Mouse (Mus musculus) hindbrain, embryonic 14.5 days (tissue): ENCODE data around the gene Rgl2. TPM values are rescaled to one million over a fixed set of nuclear protein-coding genes. Genes with fewer than 3 reads are reported as not detected.

Experiments used
- ATAC-seq: fragments of 200-750 bp; cut with Nextera tagmentation; 2 replicates; pipeline ENCODE4 v1.8.0; 2017; ENCODE audit warnings: moderate number of reproducible peaks, mild to moderate bottlenecking, moderate TSS enrichment, moderate library complexity; ENCODE audit not compliant: low FRiP score
- DNase-seq: peaks from one replicate; pipeline ENCODE4 v3.0.0-alpha.2; 2015; ENCODE audit warnings: low spot score
- H3K27ac ChIP-seq: fragments of 300-500 bp; sonication (generic); 2 replicates; pipeline ENCODE4 v1.5.1; 2014; ENCODE audit warnings: mild to moderate bottlenecking, moderate library complexity
- H3K27me3 ChIP-seq: fragments of 300-500 bp; sonication (generic); 2 replicates; pipeline ENCODE4 v1.6.1; 2014; ENCODE audit warnings: mild to moderate bottlenecking, low read length, mixed read lengths; ENCODE audit not compliant: control insufficient read depth, insufficient read depth
- H3K36me3 ChIP-seq: fragments of 300-500 bp; sonication (generic); replicated peaks from 2 replicates; pipeline ENCODE4 v1.6.1; 2014; ENCODE audit not compliant: control insufficient read depth, insufficient read depth
- H3K4me1 ChIP-seq: fragments of 300-500 bp; sonication (generic); replicated peaks from 2 replicates; pipeline ENCODE4 v1.6.1; 2014; ENCODE audit warnings: antibody characterized with exemption, low read length, mixed read lengths; ENCODE audit not compliant: control insufficient read depth, insufficient read depth
- H3K4me2 ChIP-seq: fragments of 300-500 bp; sonication (generic); replicated peaks from 2 replicates; pipeline ENCODE4 v1.6.1; 2014; ENCODE audit warnings: mild to moderate bottlenecking, moderate library complexity
- H3K4me3 ChIP-seq: fragments of 300-500 bp; sonication (generic); replicated peaks from 2 replicates; pipeline ENCODE4 v1.5.1; 2014; ENCODE audit warnings: mild to moderate bottlenecking, low read length
- H3K9ac ChIP-seq: fragments of 300-500 bp; sonication (generic); 2 replicates; pipeline ENCODE4 v1.6.1; 2014
- H3K9me3 ChIP-seq: fragments of 300-500 bp; sonication (generic); 2 replicates; pipeline ENCODE4 v1.6.1; 2016; ENCODE audit warnings: low read length; ENCODE audit not compliant: control insufficient read depth
- WGBS: fragments of 180-500 bp; shearing (Covaris S2); extraction: QIAGEN DNeasy Blood & Tissue Kit; methylation state at CpG from one replicate; pipeline ENCODE4 v1.1.7; 2014; 5-methylcytosine and 5-hydroxymethylcytosine counted together
- polyA plus RNA-seq: library from polyadenylated mRNA; unstranded; fragments of >200 nt; fragmentation: Nextera tagmentation; extraction: Ambion mirVana; gene quantifications from 2 replicates; pipeline ENCODE4 v1.2.1, GENCODE M21; 2014

Rgl2 gene
- polyA plus RNA-seq, 1 experiment from 2014 or later, result 47.7 TPM

DNA sequence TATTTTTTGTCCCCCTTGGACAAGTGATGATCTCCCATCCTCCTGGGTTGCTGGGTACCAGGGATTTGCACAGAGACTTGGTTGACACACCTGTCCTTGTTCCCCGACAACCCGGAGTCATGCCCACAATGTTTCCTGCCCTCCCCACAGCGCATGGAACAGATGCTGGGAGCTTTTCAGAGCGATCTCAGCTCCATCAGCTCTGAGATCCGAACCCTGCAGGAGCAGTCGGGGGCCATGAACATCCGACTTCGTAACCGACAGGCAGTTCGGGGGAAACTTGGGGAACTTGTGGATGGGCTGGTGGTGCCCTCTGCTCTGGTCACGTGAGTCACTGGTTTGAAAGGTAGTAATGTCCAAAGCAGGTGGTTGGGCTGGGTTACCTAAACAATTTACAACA, 29.1 kb downstream of the Rgl2 start:
- Histone ChIP-seq H3K27me3 (no peaks in the 10 kb centered on the region), H3K9me3 (no peaks in the 10 kb centered on the region), H3K4me1 (peaks cover 17% of the 10 kb centered on the region), H3K4me3 (no peak overlapping the region), H3K27ac (no peak overlapping the region), H3K9ac (no peak overlapping the region), H3K4me2 (no peak overlapping the region), H3K36me3 (peaks cover 60% of the 10 kb centered on the region)
- DNase-seq, result no peak
- no peak for ATAC-seq
- WGBS, result 95% methylated on average over 11 of the region's 11 CpGs

DNA sequence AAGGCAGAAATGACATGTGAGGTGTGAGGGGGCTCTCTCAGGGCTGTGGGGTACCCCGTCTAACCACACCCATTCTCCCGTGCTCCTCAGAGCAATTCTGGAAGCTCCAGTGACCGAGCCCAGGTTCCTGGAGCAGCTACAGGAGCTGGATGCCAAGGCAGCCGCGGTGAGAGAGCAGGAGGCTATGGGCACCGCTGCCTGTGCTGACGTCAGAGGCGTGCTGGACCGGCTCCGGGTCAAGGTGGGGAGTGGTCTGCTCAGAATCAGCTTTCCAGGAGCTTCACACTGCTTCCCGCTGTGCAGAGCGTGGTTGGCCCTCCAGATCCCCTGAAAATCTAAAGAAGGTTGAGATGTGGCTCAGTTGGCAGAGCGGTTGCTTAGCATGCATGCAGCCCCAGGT, 29.8 kb downstream of the Rgl2 start:
- 98% methylated on average over 13 of the region's 13 CpGs for WGBS
- Histone ChIP-seq H3K4me1 (peaks cover 14% of the 10 kb centered on the region), H3K9ac (no peak overlapping the region), H3K4me3 (no peak overlapping the region), H3K4me2 (no peak overlapping the region), H3K27ac (no peak overlapping the region), H3K36me3 (peaks cover 60% of the 10 kb centered on the region), H3K27me3 (no peaks in the 10 kb centered on the region), H3K9me3 (no peaks in the 10 kb centered on the region)
- ATAC-seq, result no peak
- DNase-seq, result no peak

DNA sequence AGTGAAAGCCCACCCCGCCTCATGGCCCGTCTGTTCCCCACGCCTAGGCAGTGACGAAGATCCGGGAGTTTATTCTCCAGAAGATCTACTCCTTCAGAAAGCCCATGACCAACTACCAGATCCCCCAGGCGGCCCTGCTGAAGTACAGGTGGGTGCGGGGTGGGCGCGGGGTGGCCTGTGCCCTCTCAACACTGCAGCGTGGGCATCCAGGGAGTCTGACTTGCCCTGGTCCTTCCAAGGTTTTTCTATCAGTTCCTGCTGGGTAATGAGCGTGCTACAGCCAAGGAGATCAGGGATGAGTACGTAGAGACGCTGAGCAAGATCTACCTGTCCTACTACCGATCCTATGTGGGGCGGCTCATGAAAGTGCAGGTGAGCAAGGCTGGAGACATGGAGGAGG, 30.6 kb downstream of the Rgl2 start:
- no peaks in the 10 kb centered on the region for H3K27me3 ChIP-seq
- H3K4me1 ChIP-seq, result peaks cover 6% of the 10 kb centered on the region
- no peak overlapping the region for H3K4me2 ChIP-seq
- ATAC-seq (no peak), DNase-seq (no peak)
- H3K36me3 ChIP-seq, result peaks cover 59% of the 10 kb centered on the region
- H3K9ac ChIP-seq, result no peak overlapping the region
- no peak overlapping the region for H3K27ac ChIP-seq
- no peak overlapping the region for H3K4me3 ChIP-seq
- no peaks in the 10 kb centered on the region for H3K9me3 ChIP-seq
- 95% methylated on average over 15 of the region's 15 CpGs for WGBS

DNA sequence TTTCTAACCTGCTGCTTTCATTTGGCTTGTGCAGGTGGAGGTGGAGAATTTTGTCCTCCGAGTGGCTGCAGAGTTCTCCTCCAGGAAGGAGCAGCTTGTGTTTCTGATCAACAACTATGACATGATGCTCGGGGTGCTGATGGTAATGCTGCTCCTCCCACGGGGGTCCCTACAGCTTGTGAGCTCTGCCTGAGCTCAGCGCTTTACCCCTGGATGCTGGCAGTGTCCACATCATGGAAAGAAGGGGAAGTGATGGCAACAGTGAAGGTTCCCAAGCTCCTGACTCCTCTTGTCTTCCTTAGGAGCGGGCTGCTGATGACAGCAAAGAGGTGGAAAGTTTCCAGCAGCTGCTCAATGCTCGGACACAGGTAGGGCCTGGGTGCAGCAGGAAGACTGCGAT, 33.5 kb downstream of the Rgl2 start:
- Histone ChIP-seq H3K4me2 (no peak overlapping the region), H3K4me1 (no peaks in the 10 kb centered on the region), H3K27ac (no peak overlapping the region), H3K36me3 (peaks cover 79% of the 10 kb centered on the region), H3K4me3 (no peak overlapping the region), H3K27me3 (no peaks in the 10 kb centered on the region), H3K9me3 (no peaks in the 10 kb centered on the region), H3K9ac (no peak overlapping the region)
- WGBS, result 96% methylated on average over 7 of the region's 7 CpGs
- no peak for ATAC-seq
- DNase-seq, result no peak

DNA sequence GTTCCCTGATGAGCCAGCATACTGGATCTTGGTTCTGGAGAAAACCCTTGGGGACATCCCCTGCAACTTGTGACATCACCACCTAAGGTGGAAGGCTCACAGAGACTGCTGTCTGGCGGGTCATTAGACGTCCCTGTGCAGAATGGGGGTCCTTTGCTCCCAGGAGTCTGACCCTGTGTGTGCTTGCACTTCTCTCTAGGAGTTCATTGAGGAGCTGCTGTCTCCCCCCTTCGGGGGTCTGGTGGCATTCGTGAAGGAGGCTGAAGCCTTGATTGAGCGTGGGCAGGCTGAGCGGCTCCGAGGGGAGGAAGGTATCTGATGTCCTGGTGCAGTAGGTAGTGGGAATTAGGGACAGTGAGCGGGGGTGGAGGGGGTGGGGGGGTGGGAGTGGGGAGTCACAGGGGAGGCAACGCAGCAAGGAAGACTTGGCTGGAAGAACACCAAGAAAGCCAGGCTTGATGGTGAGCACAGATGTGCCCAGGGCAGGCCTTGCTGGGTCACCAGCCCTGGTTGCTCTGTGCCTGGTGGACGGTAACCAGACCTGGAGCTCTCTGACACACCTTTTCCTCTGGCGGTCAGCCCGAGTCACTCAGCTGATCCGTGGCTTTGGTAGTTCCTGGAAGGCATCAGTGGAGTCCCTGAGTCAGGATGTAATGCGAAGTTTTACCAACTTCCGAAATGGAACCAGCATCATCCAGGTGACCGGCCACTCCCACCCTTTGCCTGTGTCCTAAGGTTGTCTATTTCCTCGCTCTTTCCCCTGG, 35.9 kb downstream of the Rgl2 start:
- ATAC-seq (no peak), DNase-seq (no peak)
- Histone ChIP-seq H3K27ac (no peak overlapping the region), H3K4me2 (no peak overlapping the region), H3K36me3 (peaks cover 58% of the 10 kb centered on the region), H3K4me1 (no peaks in the 10 kb centered on the region), H3K4me3 (no peak overlapping the region), H3K27me3 (no peaks in the 10 kb centered on the region), H3K9ac (no peak overlapping the region), H3K9me3 (no peaks in the 10 kb centered on the region)
- WGBS, result 94% methylated on average over 16 of the region's 17 CpGs

DNA sequence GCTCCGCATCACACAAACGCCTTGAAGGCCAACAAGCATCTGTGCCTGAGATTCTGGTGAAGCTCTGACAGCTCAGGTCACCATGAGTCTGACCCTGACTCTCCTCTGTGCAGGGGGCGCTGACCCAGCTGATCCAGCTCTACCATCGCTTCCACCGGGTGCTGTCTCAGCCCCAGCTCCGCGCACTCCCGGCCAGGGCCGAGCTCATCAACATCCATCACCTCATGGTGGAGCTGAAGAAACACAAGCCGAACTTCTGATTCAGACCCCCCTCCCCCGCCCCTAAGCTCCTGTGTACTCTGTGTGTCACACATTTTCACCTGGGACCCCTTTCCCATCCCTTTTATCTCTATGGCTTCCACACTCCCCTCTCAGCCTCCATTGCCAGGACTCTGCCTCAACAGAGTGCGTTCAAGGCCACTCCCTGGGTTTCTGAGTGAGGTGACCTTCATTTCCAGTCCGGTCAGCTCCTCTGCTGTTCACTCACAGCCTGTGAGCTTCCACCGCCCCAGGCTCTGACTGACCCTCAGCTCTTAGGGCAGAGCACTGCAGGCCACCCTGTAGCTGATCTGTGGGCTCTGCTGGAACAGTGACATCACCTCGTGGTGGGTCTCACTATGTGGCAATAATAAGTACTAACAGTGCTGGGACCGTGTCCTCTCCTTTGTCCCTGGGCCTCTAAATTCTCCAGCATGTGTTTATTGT, 36.7 kb downstream of the Rgl2 start:
- H3K4me1 ChIP-seq, result no peaks in the 10 kb centered on the region
- ATAC-seq (no peak), DNase-seq (no peak)
- H3K9ac ChIP-seq, result no peak overlapping the region
- H3K27me3 ChIP-seq, result no peaks in the 10 kb centered on the region
- 90% methylated on average over 16 of the region's 16 CpGs for WGBS
- H3K27ac ChIP-seq, result no peak overlapping the region
- H3K4me3 ChIP-seq, result no peak overlapping the region
- peaks cover 51% of the 10 kb centered on the region for H3K36me3 ChIP-seq
- H3K4me2 ChIP-seq, result no peak overlapping the region
- H3K9me3 ChIP-seq, result no peaks in the 10 kb centered on the region

DNA sequence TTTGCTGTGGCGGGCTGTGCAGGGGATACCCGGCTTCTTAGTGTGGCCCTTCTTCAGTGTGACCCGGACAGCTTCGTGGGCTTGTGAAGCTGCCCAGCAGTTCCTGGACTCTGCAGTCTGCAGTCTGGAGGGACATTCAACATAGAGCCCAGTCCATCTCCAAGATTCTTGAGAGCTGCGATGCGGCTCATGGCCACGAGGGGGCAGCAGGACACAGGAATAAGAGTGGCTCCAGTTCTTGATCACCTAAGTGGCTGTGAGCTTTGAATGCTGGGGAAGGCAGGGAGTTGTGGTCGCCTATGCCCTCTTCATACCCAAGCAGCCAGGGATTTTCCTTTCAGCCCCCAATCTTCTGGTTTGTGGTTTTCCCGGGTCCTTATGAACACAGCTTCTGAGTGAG, 39.1 kb downstream of the Rgl2 start:
- Histone ChIP-seq H3K4me3 (no peak overlapping the region), H3K9ac (no peak overlapping the region), H3K4me1 (no peaks in the 10 kb centered on the region), H3K9me3 (no peaks in the 10 kb centered on the region), H3K27ac (no peak overlapping the region), H3K4me2 (no peak overlapping the region), H3K27me3 (no peaks in the 10 kb centered on the region; the same call in 1 of the 2 replicates), H3K36me3 (peaks cover 26% of the 10 kb centered on the region)
- DNase-seq (peak; percentile 85), ATAC-seq (peak; percentile 72)
- 3% methylated on average over 9 of the region's 9 CpGs for WGBS

DNA sequence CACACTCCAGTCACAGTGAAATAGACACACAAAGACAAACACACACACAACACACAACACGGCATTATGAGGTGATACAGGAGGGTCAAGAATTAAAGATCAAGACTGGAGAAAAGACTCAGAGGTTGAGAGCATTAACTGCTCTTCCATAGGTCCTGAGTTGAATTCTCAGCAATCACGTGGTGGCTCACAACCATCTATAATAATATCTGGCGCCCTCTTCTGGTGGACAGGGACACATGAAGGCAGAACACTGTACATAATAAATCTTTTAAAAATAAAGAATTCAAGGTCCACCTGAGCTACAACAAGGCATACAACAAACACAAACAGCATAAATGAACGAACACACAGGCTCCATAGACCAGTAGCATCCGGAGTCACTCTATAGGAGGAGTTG, 39.6 kb downstream of the Rgl2 start:
- ATAC-seq (peak; percentile 17; the same call in 1 of the 2 replicates), DNase-seq (peak; percentile 48)
- no peaks in the 10 kb centered on the region for H3K9me3 ChIP-seq
- H3K4me3 ChIP-seq, result no peak overlapping the region
- H3K27ac ChIP-seq, result no peak overlapping the region
- WGBS, result 32% methylated on average over 5 of the region's 5 CpGs
- no peaks in the 10 kb centered on the region for H3K4me1 ChIP-seq
- H3K4me2 ChIP-seq, result no peak overlapping the region
- H3K27me3 ChIP-seq, result no peaks in the 10 kb centered on the region; the same call in 1 of the 2 replicates
- H3K9ac ChIP-seq, result no peak overlapping the region
- peaks cover 22% of the 10 kb centered on the region for H3K36me3 ChIP-seq

DNA sequence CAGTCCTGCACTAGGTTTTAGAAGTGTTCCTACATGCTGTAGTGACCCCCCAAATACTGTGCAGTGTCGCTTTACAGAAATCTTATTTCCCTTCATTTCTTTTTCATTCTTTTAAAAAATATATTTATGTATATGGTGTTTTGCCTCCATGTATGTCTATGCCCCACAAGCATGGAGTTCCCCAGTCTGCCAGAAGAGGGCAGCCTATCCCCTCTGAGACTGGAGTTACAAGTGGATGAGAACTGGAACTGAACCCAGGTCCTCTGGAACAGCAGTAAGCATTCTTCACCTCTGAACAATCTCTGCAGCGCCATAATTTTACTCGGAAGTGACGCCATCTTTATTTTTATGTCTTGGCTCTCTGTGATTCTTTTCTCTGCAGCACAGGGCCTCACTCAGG, 40.1 kb downstream of the Rgl2 start:
- no peak for DNase-seq
- no peaks in the 10 kb centered on the region for H3K9me3 ChIP-seq
- H3K27ac ChIP-seq, result no peak overlapping the region
- no peaks in the 10 kb centered on the region; the same call in 1 of the 2 replicates for H3K27me3 ChIP-seq
- no peaks in the 10 kb centered on the region for H3K4me1 ChIP-seq
- WGBS, result 72% methylated on average over 4 of the region's 4 CpGs
- no peak overlapping the region for H3K4me2 ChIP-seq
- H3K4me3 ChIP-seq, result no peak overlapping the region
- peaks cover 19% of the 10 kb centered on the region for H3K36me3 ChIP-seq
- H3K9ac ChIP-seq, result no peak overlapping the region
- no peak for ATAC-seq
